Mouse (Mus musculus) layer of hippocampus, adult 2 months (tissue): ENCODE measurements at regions not wholly inside any gene's neighbourhood (a gene's known extent, or its start where the extent isn't known, plus 50 kb on each side); places are given as distances from the start of the nearest gene placed in this dataset.
A peak's percentile ranks its signal among the peaks of the same experiment; 100 is the strongest.

Source experiments
- DNase-seq, 2 experiments: peaks; one replicate each; pipeline ENCODE4 v3.0.0; 2022; ENCODE audit warnings: low spot score in 2 of 2
- H3K27ac ChIP-seq: fragments of 200-600 bp; 2 replicates; pipeline ENCODE4 v1.8.1; 2022
- H3K4me3 ChIP-seq: fragments of 200-600 bp; 2 replicates; pipeline ENCODE4 v1.8.1; 2022; ENCODE audit warnings: mild to moderate bottlenecking
- CTCF ChIP-seq: fragments of 200-600 bp; conservative IDR thresholded peaks from 2 replicates; pipeline ENCODE4 v1.8.1; 2022; ENCODE audit warnings: antibody characterized with exemption, mild to moderate bottlenecking, moderate library complexity

GRCm38 (mm10) chr12:9979113-9979507 is 390.7 kb upstream of the Nt5c1b start:
- Histone ChIP-seq H3K4me3 (no peak overlapping the region), H3K27ac (0 out of 2 replicates have a peak overlapping the region, but pooled peaks have one; percentile 18)
- TF ChIP-seq CTCF = no peak
- DNase-seq = no peak

- DNase-seq = no peak
- peak overlapping the region; percentile 56; the same call in 1 of the 2 replicates for H3K27ac ChIP-seq
- no peak for TF ChIP-seq CTCF
- no peak overlapping the region for H3K4me3 ChIP-seq
Measured at GRCm38 (mm10) chr12:9991305-9991704, 378.5 kb upstream of the Nt5c1b start.

- Histone ChIP-seq H3K4me3 (no peak overlapping the region), H3K27ac (no peak overlapping the region)
- no peak for DNase-seq
- TF ChIP-seq CTCF = no peak
Measured at GRCm38 (mm10) chr12:9995670-9996069, 374.1 kb upstream of the Nt5c1b start.

- DNase-seq = no peak
- no peak overlapping the region for H3K4me3 ChIP-seq
- H3K27ac ChIP-seq = no peak overlapping the region
- no peak for TF ChIP-seq CTCF
Measured at GRCm38 (mm10) chr12:9996455-9997189, 373.2 kb upstream of the Nt5c1b start.

GRCm38 (mm10) chr12:9997190-9997561 is 372.6 kb upstream of the Nt5c1b start:
- Histone ChIP-seq H3K4me3 (no peak overlapping the region), H3K27ac (no peak overlapping the region)
- DNase-seq = no peak
- TF ChIP-seq CTCF = no peak

DNA sequence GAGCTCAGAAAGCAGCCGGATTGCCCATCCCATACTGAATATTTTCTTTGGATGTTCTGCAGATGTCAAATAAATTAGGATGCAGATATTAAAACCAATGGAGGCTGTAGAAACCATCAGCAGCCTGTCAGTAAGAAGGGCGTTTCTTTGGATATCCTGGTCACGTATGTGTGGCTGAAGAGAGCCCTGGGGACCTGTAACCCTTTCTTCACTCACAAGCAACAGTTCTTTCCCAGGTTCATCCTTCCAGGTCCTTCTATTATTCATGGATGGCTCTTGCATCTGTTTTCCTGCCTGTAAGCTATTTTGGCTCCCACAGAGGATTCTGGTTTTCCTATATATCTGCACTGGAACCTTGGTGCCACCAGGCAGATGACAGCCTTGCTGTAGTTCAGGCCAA is 372.2 kb upstream of the Nt5c1b start:
- DNase-seq = no peak
- no peak overlapping the region for H3K27ac ChIP-seq
- no peak overlapping the region for H3K4me3 ChIP-seq
- TF ChIP-seq CTCF = no peak

DNA sequence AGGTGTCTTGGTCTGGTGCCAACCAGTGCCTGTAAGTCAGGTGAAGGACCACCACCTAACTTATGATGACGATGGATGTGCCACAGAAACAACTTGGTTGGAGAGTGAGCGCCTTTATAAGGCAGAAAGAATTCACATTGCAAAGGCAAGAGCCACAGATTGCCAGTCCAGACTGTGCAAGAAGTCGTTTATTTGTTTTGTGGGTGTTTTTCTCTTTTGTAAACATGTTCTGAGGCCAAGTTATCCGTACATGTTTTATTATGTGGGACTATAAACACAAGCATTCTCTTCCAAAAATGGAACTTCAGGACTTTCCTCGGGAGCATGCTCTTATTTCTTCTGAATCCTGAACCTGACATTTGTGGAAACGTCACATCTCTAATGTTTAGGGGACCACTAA is 369.8 kb upstream of the Nt5c1b start:
- no peak overlapping the region for H3K27ac ChIP-seq
- TF ChIP-seq CTCF = no peak
- DNase-seq = no peak

GRCm38 (mm10) chr12:10008473-10008872 is 361.3 kb upstream of the Nt5c1b start:
- TF ChIP-seq CTCF = no peak
- Histone ChIP-seq H3K4me3 (no peak overlapping the region), H3K27ac (no peak overlapping the region)
- DNase-seq = no peak

More for the DNA sequence above, 369.8 kb upstream of the Nt5c1b start:
- H3K4me3 ChIP-seq = no peak overlapping the region

DNA sequence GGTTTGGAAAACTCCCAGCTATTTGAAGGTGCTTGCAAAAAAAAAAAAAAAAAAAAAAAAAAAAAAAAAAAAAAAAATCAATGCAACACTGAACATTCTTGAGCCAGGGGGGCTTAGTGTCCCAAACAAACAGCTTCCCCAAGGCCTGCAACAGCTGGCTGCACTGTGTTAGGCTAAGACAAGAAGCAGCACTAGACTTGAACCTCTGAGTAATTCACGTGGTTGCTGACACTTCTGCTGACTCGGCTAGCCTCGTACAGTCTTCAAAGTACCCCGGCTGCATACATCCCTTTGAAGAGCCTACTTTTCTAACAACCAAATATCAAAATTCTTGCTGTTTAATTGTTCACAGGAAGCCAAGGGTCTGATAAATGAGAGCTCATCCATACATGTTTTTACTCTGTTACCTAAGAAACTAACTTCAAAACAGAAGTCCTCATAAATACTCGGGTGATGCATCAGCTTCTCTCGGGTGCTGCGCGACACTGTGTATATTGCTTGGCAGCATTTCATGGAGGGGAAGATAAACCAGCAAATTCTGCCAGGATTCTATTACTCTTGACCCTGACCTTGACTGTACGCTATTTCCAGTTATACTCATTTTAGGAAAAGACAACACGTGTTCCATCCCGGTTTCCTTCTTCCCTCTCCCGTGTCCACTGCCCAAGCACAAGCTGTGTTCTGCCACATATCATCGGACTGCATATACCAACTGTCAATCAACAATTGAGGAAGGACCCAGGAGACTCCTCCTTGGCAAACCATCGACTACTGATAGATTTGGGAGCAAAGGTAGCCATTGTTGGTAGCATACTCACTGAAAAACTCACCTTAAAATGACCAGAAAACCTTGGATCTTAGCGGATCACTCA is 352.8 kb upstream of the Nt5c1b start:
- no peak overlapping the region for H3K27ac ChIP-seq
- no peak for TF ChIP-seq CTCF
- DNase-seq = no peak
- no peak overlapping the region for H3K4me3 ChIP-seq

DNA sequence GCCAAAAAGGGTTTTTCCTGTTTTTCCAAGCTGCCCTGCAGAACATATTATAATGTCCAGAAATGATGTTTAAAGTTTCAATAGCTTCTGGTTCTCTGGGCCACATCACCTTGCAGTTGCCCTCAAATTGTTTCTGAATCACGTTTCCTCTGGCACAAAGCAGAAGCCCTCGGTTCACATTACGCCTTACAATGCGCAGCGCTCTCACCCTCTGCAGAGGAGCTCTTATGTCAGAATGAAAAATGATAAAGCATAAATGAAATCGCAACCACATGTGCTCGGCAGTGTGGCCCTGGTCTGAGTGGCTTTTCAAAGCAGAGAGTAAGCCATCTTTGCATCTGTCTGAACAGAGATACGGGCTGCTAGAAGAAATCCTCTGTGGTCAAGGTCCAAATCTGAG is 334.3 kb upstream of the Nt5c1b start:
- no peak overlapping the region for H3K27ac ChIP-seq
- no peak overlapping the region for H3K4me3 ChIP-seq
- no peak for DNase-seq
- TF ChIP-seq CTCF = no peak

GRCm38 (mm10) chr12:10062006-10062514 is 307.7 kb upstream of the Nt5c1b start:
- no peak for TF ChIP-seq CTCF
- DNase-seq = no peak
- no peak overlapping the region for H3K27ac ChIP-seq
- no peak overlapping the region for H3K4me3 ChIP-seq

- no peak for DNase-seq
- no peak overlapping the region for H3K4me3 ChIP-seq
- no peak for TF ChIP-seq CTCF
- H3K27ac ChIP-seq = no peak overlapping the region
Measured at GRCm38 (mm10) chr12:10078341-10078740, 291.4 kb upstream of the Nt5c1b start.

GRCm38 (mm10) chr12:10079482-10079881 is 290.3 kb upstream of the Nt5c1b start:
- DNase-seq = peak in 1 of 2 experiments; percentile 10
- no peak for TF ChIP-seq CTCF
- H3K27ac ChIP-seq = no peak overlapping the region
- H3K4me3 ChIP-seq = no peak overlapping the region
